Mouse (Mus musculus) MEL-GATA-1-ER (cell line): Measurements from ENCODE around the gene Rnf13.

Experiments
- DNase-seq: peaks from one replicate; pipeline ENCODE4 v3.0.0-alpha.2; 2012; ENCODE audit warnings: low read depth; ENCODE audit errors: extremely low read depth

The Rnf13 gene

DNA sequence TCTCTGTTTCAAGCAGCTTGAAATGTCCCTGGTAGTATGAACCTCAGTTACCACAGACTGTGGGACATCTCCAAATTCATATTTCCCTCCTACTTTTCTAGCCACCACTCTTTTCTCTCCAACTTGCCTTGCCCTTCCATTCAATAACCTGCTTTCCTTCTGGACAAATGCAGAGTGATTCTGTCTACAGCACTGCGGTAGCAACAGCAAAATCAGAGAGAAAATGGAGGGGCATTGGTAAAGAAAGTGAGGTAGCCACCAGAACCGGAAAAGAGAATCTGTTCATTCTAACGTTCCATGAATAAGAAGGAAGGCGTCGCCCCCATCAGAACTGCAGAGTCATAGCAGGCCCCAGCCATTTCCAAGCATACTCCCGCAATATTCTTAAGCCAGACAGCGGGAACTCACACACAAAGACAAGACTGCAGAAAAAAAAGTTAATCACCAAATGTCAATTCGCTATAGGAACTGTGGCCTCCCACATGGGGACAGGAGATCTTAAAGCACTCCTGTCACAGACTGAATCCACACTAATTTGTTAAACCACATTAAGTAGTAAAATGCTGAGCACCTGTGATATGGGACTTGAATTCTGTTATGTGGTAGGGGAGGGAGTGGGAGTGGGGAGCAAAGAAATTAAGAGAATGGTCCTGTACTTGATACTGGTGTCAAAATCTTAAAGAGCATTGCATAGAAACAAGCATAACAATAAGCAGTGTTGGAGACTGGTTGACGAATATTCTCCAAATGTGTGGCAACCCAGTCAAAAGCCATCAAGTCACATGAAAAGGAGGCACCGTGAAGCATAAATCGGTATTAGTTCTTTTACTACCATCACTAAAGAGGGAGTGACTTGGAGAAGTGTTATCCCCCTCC is 110.2 kb downstream of the Rnf13 start:
- peak; percentile 18 for DNase-seq

DNA sequence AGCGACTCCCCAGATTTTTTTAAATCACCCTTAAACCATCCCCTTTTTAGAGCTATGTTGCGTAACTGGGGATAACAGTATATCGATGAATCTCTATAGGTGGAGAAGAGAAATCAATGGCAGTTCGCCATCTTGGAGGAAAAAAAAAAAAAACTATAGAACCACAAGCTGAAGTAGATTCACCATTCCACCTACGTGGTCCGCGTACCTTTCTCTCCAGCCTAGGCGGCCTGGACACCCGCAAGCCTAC is 110.7 kb downstream of the Rnf13 start:
- no peak for DNase-seq

DNA sequence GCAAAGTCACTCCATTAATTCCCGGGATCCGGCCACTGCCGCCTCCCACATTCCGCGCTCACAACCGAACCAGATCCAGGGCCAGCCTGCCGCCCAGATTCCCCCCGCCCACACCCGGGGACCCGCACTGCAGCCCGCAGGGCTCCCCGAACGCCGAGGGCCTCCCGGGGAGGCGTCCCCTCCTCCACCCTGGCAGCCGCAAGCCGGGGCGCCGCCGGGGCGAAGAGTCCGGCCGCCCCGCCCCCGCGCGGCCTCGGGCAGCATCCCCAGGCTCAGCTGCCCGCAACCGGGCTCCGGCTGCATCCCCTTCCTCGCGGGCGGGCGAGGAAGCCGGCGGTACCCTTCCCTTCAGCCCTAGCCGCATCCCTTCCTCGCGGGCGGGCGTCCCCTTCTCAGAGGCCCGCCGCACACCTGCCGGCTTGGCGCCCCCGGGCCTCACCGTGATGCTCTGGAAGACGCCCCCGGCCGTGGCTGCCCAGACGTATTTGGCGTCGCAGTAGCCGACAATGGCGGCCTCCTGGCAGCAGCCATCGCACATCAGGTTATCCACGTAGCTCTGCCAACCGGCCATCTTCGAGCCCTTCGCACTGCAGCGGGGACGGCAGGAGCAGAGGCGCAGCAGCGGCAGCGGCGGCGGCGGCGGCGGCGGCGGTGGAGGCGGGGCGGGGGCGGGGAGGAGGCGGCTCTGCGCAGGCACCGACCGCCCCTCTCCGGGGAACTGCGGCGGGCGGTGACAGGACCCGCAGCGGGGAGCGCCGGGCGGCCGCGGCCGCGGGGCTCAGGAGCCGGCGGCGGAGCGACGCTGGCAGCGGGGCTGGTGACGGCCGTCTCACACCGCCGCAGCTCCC is 111.3 kb downstream of the Rnf13 start:
- DNase-seq = no peak

DNA sequence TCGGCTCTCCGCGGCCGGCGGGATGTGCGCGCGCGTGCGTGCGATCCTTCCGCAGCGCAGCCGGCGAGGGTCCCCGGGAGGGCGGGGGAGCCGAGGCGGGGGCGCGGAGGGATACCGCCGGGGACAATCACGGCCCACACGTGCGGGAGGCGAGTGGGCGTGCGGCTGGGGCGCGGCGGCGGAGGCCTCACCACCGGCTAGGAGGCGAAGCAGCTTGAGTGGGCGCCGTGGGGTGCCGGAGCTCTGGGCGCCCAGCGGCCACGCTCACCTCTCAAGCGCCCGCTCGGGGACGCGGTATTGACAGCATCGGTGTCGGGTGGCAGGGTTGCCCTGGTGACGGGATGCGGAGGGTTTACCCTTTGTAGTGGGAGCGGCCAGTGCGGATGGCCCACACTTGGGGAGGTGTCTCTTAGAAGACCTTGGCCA is 111.9 kb downstream of the Rnf13 start, which contains the start of gene Pfn2:
Gene Pfn2 (minus strand): TSS at position 320 of the 426 bp plus-strand sequence.
- peak; percentile 12 for DNase-seq

DNA sequence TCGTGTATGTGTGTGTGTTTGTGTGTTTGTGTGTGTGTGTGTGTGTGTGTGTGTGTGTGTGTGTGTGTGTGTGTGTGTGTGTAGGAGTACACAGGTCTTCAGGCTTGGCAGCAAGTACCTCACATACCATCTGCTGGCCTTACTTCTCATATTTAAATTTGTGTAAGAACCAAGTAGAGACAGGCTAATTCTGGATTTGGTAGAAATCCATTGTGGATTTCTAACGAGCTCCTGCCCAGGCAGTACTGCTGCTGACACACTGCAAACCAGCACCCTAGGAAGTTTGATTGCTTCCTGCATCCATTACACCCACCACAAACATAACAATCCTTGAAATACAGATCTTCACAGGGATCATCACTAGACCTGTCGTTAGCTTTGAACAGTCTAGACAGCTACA is 147.1 kb downstream of the Rnf13 start:
- DNase-seq = no peak
